Mouse (Mus musculus) right cerebral cortex, postnatal 4 days (tissue): Measurements from ENCODE around the gene Rab40b.

ENCODE experiments used
- DNase-seq: peaks from one replicate; pipeline ENCODE4 v3.0.0-alpha.2; 2022

The Rab40b gene

GRCm38 (mm10) chr11:121387750-121388553 is at the start of gene Rab40b:
Gene Rab40b, minus strand, starts transcription at chr11:121388251.
- peak; percentile 86 for DNase-seq

GRCm38 (mm10) chr11:121437236-121437635 is 49.2 kb upstream of the Rab40b start:
- DNase-seq, result no peak

- peak; percentile 87 for DNase-seq
These were observed 46.4 kb upstream of the Rab40b start, which contains the start of gene Fn3k for GRCm38 (mm10) chr11:121434156-121435155. Gene Fn3k, plus strand, starts transcription at chr11:121434913.

GRCm38 (mm10) chr11:121433397-121433796 is 45.3 kb upstream of the Rab40b start:
- no peak for DNase-seq

GRCm38 (mm10) chr11:121421553-121422173 is 33.6 kb upstream of the Rab40b start:
- DNase-seq, result no peak

GRCm38 (mm10) chr11:121420830-121421552 is 32.9 kb upstream of the Rab40b start, which contains the start of gene Fn3krp:
Gene Fn3krp, plus strand, starts transcription at chr11:121421401.
- DNase-seq, result peak; percentile 95

- no peak for DNase-seq
These were observed 32.3 kb upstream of the Rab40b start for GRCm38 (mm10) chr11:121420379-121420778.

- DNase-seq, result no peak
These were observed 30.9 kb upstream of the Rab40b start for GRCm38 (mm10) chr11:121418932-121419331.

- DNase-seq, result no peak
These were observed 29.9 kb upstream of the Rab40b start for GRCm38 (mm10) chr11:121417971-121418370.

GRCm38 (mm10) chr11:121415351-121415750 is 27.3 kb upstream of the Rab40b start:
- no peak for DNase-seq

GRCm38 (mm10) chr11:121414762-121415161 is 26.7 kb upstream of the Rab40b start:
- DNase-seq, result no peak

GRCm38 (mm10) chr11:121407366-121408155 is 19.5 kb upstream of the Rab40b start:
- no peak for DNase-seq

GRCm38 (mm10) chr11:121392405-121392804 is 4.4 kb upstream of the Rab40b start:
- DNase-seq, result no peak

- no peak for DNase-seq
These were observed 2.7 kb upstream of the Rab40b start for GRCm38 (mm10) chr11:121390793-121391192.

- no peak for DNase-seq
These were observed 499 bp upstream of the Rab40b start for GRCm38 (mm10) chr11:121388554-121388945.

- DNase-seq, result no peak
These were observed 7.8 kb downstream of the Rab40b start for GRCm38 (mm10) chr11:121380294-121380693.

- no peak for DNase-seq
These were observed 9.4 kb downstream of the Rab40b start for GRCm38 (mm10) chr11:121378644-121379043.

GRCm38 (mm10) chr11:121373305-121373704 is 14.7 kb downstream of the Rab40b start:
- no peak for DNase-seq

- DNase-seq, result no peak
These were observed 17.6 kb downstream of the Rab40b start for GRCm38 (mm10) chr11:121370337-121370994.

- DNase-seq, result peak; percentile 67
These were observed 18.4 kb downstream of the Rab40b start for GRCm38 (mm10) chr11:121369622-121370021.

- no peak for DNase-seq
These were observed 19.3 kb downstream of the Rab40b start for GRCm38 (mm10) chr11:121368731-121369130.
